Mouse (Mus musculus): ENCODE measurements around the gene Tomm70a.

The Tomm70a gene

GRCm38 (mm10) chr16:57120913-57121815, at the start of gene Tomm70a:
Tomm70a (plus strand) TSS chr16:57121703.
- peak; percentile 92 to 94 for DNase-seq (ENCODE audit: low spot score in 2 of 2)

- no peak for DNase-seq (ENCODE audit: low spot score in 2 of 2)
Measured at GRCm38 (mm10) chr16:57075986-57076385, 45.5 kb upstream of the Tomm70a start.

- no peak for DNase-seq (ENCODE audit: low spot score in 2 of 2)
Measured at GRCm38 (mm10) chr16:57079577-57079976, 41.9 kb upstream of the Tomm70a start.

GRCm38 (mm10) chr16:57092460-57092859, 29.0 kb upstream of the Tomm70a start:
- peak; percentile 26 to 48 for DNase-seq (ENCODE audit: low spot score in 2 of 2)

- DNase-seq (ENCODE audit: low spot score in 2 of 2): no peak
Measured at GRCm38 (mm10) chr16:57092911-57093605, 28.4 kb upstream of the Tomm70a start.

GRCm38 (mm10) chr16:57098468-57099144, 22.9 kb upstream of the Tomm70a start:
- no peak for DNase-seq (ENCODE audit: low spot score in 2 of 2)

- no peak for DNase-seq (ENCODE audit: low spot score in 2 of 2)
Measured at GRCm38 (mm10) chr16:57099572-57100237, 21.8 kb upstream of the Tomm70a start.

GRCm38 (mm10) chr16:57101174-57101573, 20.3 kb upstream of the Tomm70a start:
- DNase-seq (ENCODE audit: low spot score in 2 of 2): no peak

GRCm38 (mm10) chr16:57106185-57106960, 15.1 kb upstream of the Tomm70a start:
- no peak for DNase-seq (ENCODE audit: low spot score in 2 of 2)

GRCm38 (mm10) chr16:57116066-57116465, 5.4 kb upstream of the Tomm70a start:
- DNase-seq (ENCODE audit: low spot score in 2 of 2): no peak

GRCm38 (mm10) chr16:57117562-57117961, 3.9 kb upstream of the Tomm70a start:
- DNase-seq (ENCODE audit: low spot score in 2 of 2): no peak

GRCm38 (mm10) chr16:57121816-57122415, 413 bp downstream of the Tomm70a start:
- no peak for DNase-seq (ENCODE audit: low spot score in 2 of 2)

- no peak for DNase-seq (ENCODE audit: low spot score in 2 of 2)
Measured at GRCm38 (mm10) chr16:57122682-57123445, 1.4 kb downstream of the Tomm70a start.

- DNase-seq (ENCODE audit: low spot score in 2 of 2): no peak
Measured at GRCm38 (mm10) chr16:57126268-57126667, 4.8 kb downstream of the Tomm70a start.

GRCm38 (mm10) chr16:57127825-57128224, 6.3 kb downstream of the Tomm70a start:
- DNase-seq (ENCODE audit: low spot score in 2 of 2): no peak

GRCm38 (mm10) chr16:57130752-57131400, 9.4 kb downstream of the Tomm70a start:
- no peak for DNase-seq (ENCODE audit: low spot score in 2 of 2)

GRCm38 (mm10) chr16:57131544-57131943, 10.0 kb downstream of the Tomm70a start:
- no peak for DNase-seq (ENCODE audit: low spot score in 2 of 2)

- no peak for DNase-seq (ENCODE audit: low spot score in 2 of 2)
Measured at GRCm38 (mm10) chr16:57132326-57132725, 10.8 kb downstream of the Tomm70a start.

GRCm38 (mm10) chr16:57133611-57134010, 12.1 kb downstream of the Tomm70a start:
- no peak for DNase-seq (ENCODE audit: low spot score in 2 of 2)
